Mouse (Mus musculus) left cerebral cortex, adult 18-20 months (tissue): ENCODE measurements around the gene Tnpo3. TPM values are rescaled to one million over a fixed set of nuclear protein-coding genes. Genes with fewer than 3 reads are reported as not detected.

ENCODE experiments used
- DNase-seq, 2 experiments: peaks; one replicate each; pipeline ENCODE4 v3.0.0; 2021 to 2022; ENCODE audit warnings: low spot score in 2 of 2, mixed read lengths in 1 of 2
- total RNA-seq, 2 experiments: library from RNA; stranded (reverse); gene quantifications; 2 replicates each; pipeline ENCODE4 v1.2.3; 2021

The Tnpo3 gene
- total RNA-seq, 2 experiments from 2014 or later: 65.1 to 73.0 TPM

DNA sequence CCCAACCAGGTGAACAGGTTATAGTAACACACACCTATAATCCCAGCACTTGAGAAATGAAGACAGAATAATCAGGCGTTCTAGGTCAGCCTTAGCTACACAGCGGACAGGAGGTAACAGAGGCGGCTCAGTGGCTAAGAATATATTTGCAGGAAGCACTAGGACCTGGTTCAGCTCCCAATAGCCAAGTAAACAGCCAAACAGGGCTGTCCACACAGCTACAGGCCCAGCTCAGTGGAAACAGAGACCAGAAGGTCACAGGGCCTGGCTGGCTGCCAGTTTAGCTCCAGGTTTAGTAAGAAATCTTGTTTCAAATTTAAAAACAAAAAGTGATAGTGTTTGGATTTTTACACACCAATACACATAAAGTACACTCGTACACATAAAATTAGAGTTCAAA is 115.6 kb downstream of the Tnpo3 start:
- no peak for DNase-seq

Other genes with a start within 250 kb of the Tnpo3 start
- gene Opn1sw, start 221.4 kb downstream of the Tnpo3 start, total RNA-seq: under 1 TPM; 0.14 to 0.30 TPM
- 100 to 1,000 TPM; 105 to 113 TPM for gene Ccdc136, start 213.6 kb downstream of the Tnpo3 start, total RNA-seq
- 1 to 10 TPM; 1.4 to 1.5 TPM for gene Flnc, start 176.6 kb downstream of the Tnpo3 start, total RNA-seq
- 100 to 1,000 TPM; 262 TPM for gene Atp6v1f, start 142.2 kb downstream of the Tnpo3 start, total RNA-seq
- gene Atp6v1fnb, start 138.4 kb downstream of the Tnpo3 start, total RNA-seq: under 1 TPM in 1 of 2 experiments, not detected in 1; 0.54 TPM
- gene Kcp, start 101.9 kb downstream of the Tnpo3 start, total RNA-seq: 1 to 10 TPM in 1 of 2 experiments, under 1 TPM in 1; 0.63 to 1.1 TPM
- 1 to 10 TPM; 4.2 to 5.2 TPM for gene Irf5, start 83.3 kb downstream of the Tnpo3 start, total RNA-seq
- gene Tspan33, start 84.3 kb upstream of the Tnpo3 start, total RNA-seq: 10 to 100 TPM; 23.1 to 25.9 TPM
- 1 to 10 TPM; 8.3 to 9.1 TPM for gene Smo, start 125.6 kb upstream of the Tnpo3 start, total RNA-seq
- 100 to 1,000 TPM; 136 to 139 TPM for gene Ahcyl2, start 158.1 kb upstream of the Tnpo3 start, total RNA-seq